Comparison of ENCODE assay signal across 14 mouse cellular contexts in genomic region chr8:94566033-94566432, GRCm38 (mm10). TPM values are rescaled to one million over a fixed set of nuclear protein-coding genes. Genes with fewer than 3 reads are reported as not detected.
DNase-seq lines count a peak whose midpoint lies in the region; ATAC-seq lines count a peak whose summit lies in the region.
"Had no signal": no experiment of that assay in that cellular context is flagged by ENCODE, and none has a peak within 500 bp of the region (broad histone marks: within the 10 kb centered on the region; RNA-seq: fewer than 3 reads in every experiment).

No protein-coding gene starts in this region.

- no peak for ATAC-seq in neural tube, embryonic 11.5 days (ENCODE audit: insufficient read depth, low FRiP score, low TSS enrichment)
- ATAC-seq in forebrain, embryonic 16.5 days, result no peak
- no peak for ATAC-seq in midbrain, embryonic 12.5 days (ENCODE audit: low FRiP score, low read depth)
- ATAC-seq in neural tube, embryonic 15.5 days (ENCODE audit: low FRiP score), result no peak
- ATAC-seq in megakaryocyte-erythroid progenitor cell, adult 5-6 weeks (replicated peaks; ENCODE audit: low FRiP score, low TSS enrichment, poor library complexity, severe bottlenecking), result no peak
- ATAC-seq: liver, embryonic 12.5 days had no signal

- no peak overlapping the region for H3K27ac ChIP-seq in neural tube, embryonic 11.5 days (ENCODE audit: low read depth, low read length)
- peak overlapping the region; percentile 82; the same call in 1 of the 2 replicates for H3K27ac ChIP-seq in forebrain, embryonic 16.5 days (ENCODE audit: low read length)
- 0 out of 2 replicates have a peak overlapping the region, but pooled peaks have one; percentile 75 for H3K27ac ChIP-seq in midbrain, embryonic 12.5 days (replicated peaks)
- H3K27ac ChIP-seq in neural tube, embryonic 15.5 days (replicated peaks), result peak overlapping the region; percentile 84
- H3K27ac ChIP-seq: embryonic facial prominence, embryonic 15.5 days; liver, embryonic 12.5 days; lung, embryonic 15.5 days had no signal

- H3K27me3 ChIP-seq in neural tube, embryonic 11.5 days (ENCODE audit: control insufficient read depth, insufficient read depth, low read length), result no peaks in the 10 kb centered on the region
- H3K27me3 ChIP-seq in forebrain, embryonic 16.5 days (replicated peaks; ENCODE audit: control insufficient read depth, insufficient read depth, low read length), result no peaks in the 10 kb centered on the region
- H3K27me3 ChIP-seq in midbrain, embryonic 12.5 days, result peaks cover 40% of the 10 kb centered on the region
- no peaks in the 10 kb centered on the region for H3K27me3 ChIP-seq in neural tube, embryonic 15.5 days (replicated peaks)
- H3K27me3 ChIP-seq: embryonic facial prominence, embryonic 15.5 days; lung, embryonic 15.5 days had no signal

- H3K4me3 ChIP-seq in neural tube, embryonic 11.5 days (ENCODE audit: low read depth, low read length), result no peak overlapping the region
- H3K4me3 ChIP-seq in forebrain, embryonic 16.5 days (replicated peaks; ENCODE audit: low read length), result no peak overlapping the region
- no peak overlapping the region for H3K4me3 ChIP-seq in midbrain, embryonic 12.5 days
- no peak overlapping the region for H3K4me3 ChIP-seq in neural tube, embryonic 15.5 days (replicated peaks)
- H3K4me3 ChIP-seq: embryonic facial prominence, embryonic 15.5 days; liver, embryonic 12.5 days; lung, embryonic 15.5 days had no signal

- 80% methylated on average over 6 of the region's 6 CpGs for WGBS in neural tube, embryonic 11.5 days
- 45% methylated on average over 6 of the region's 6 CpGs for WGBS in forebrain, embryonic 16.5 days
- WGBS in midbrain, embryonic 12.5 days, result 80% methylated on average over 6 of the region's 6 CpGs
- WGBS in neural tube, embryonic 15.5 days, result 70% methylated on average over 6 of the region's 6 CpGs

- H3K4me2 ChIP-seq in neural tube, embryonic 11.5 days (ENCODE audit: low read depth), result no peak overlapping the region
- H3K4me2 ChIP-seq in forebrain, embryonic 16.5 days (ENCODE audit: low read length), result no peak overlapping the region
- no peak overlapping the region for H3K4me2 ChIP-seq in midbrain, embryonic 12.5 days (replicated peaks)
- no peak overlapping the region for H3K4me2 ChIP-seq in neural tube, embryonic 15.5 days
- H3K4me2 ChIP-seq: embryonic facial prominence, embryonic 15.5 days; liver, embryonic 12.5 days; lung, embryonic 15.5 days had no signal

- no peaks in the 10 kb centered on the region for H3K36me3 ChIP-seq in neural tube, embryonic 11.5 days (ENCODE audit: control insufficient read depth, insufficient read depth, low read length)
- no peaks in the 10 kb centered on the region for H3K36me3 ChIP-seq in forebrain, embryonic 16.5 days (ENCODE audit: control insufficient read depth, insufficient read depth)
- H3K36me3 ChIP-seq in midbrain, embryonic 12.5 days, result no peaks in the 10 kb centered on the region
- no peaks in the 10 kb centered on the region for H3K36me3 ChIP-seq in neural tube, embryonic 15.5 days
- H3K36me3 ChIP-seq: embryonic facial prominence, embryonic 15.5 days; liver, embryonic 12.5 days had no signal

- H3K9ac ChIP-seq in neural tube, embryonic 11.5 days (ENCODE audit: low read length), result no peak overlapping the region
- H3K9ac ChIP-seq in forebrain, embryonic 16.5 days (replicated peaks; ENCODE audit: low read depth, low read length), result no peak overlapping the region
- H3K9ac ChIP-seq in midbrain, embryonic 12.5 days (replicated peaks), result no peak overlapping the region; the same call in 1 of the 2 replicates
- H3K9ac ChIP-seq in neural tube, embryonic 15.5 days (replicated peaks), result no peak overlapping the region
- H3K9ac ChIP-seq: embryonic facial prominence, embryonic 15.5 days; liver, embryonic 12.5 days; lung, embryonic 15.5 days had no signal

- peaks cover 18% of the 10 kb centered on the region for H3K4me1 ChIP-seq in neural tube, embryonic 11.5 days (ENCODE audit: control insufficient read depth, insufficient read depth, low read length)
- peaks cover 28% of the 10 kb centered on the region for H3K4me1 ChIP-seq in forebrain, embryonic 16.5 days (replicated peaks; ENCODE audit: control insufficient read depth, insufficient read depth, low read length)
- H3K4me1 ChIP-seq in midbrain, embryonic 12.5 days, result peaks cover 30% of the 10 kb centered on the region
- H3K4me1 ChIP-seq in neural tube, embryonic 15.5 days, result peaks cover 46% of the 10 kb centered on the region
- H3K4me1 ChIP-seq: embryonic facial prominence, embryonic 15.5 days; liver, embryonic 12.5 days had no signal

- H3K9me3 ChIP-seq in neural tube, embryonic 11.5 days (ENCODE audit: control insufficient read depth, low read length), result no peaks in the 10 kb centered on the region
- no peaks in the 10 kb centered on the region for H3K9me3 ChIP-seq in forebrain, embryonic 16.5 days (ENCODE audit: control insufficient read depth, low read length)
- no peaks in the 10 kb centered on the region for H3K9me3 ChIP-seq in midbrain, embryonic 12.5 days
- no peaks in the 10 kb centered on the region for H3K9me3 ChIP-seq in neural tube, embryonic 15.5 days (replicated peaks)
- H3K9me3 ChIP-seq: embryonic facial prominence, embryonic 15.5 days; liver, embryonic 12.5 days; lung, embryonic 15.5 days had no signal

- intact Hi-C loops in left cerebral cortex, postnatal 4 days (cut with DNase I), result no loop called here

- DNase-seq in neural tube, embryonic 11.5 days (ENCODE audit: low spot score), result peak; percentile 8
- DNase-seq in neural tube, embryonic 10.5 days (ENCODE audit: extremely low spot score, low spot score), result no peak
- no peak for DNase-seq in left cerebral cortex, postnatal 4 days
- no peak for DNase-seq in thymus, postnatal 4 days
- DNase-seq: cerebellum, adult 9-10 months; gastrocnemius, postnatal 10 days; thymus, postnatal 25 days had no signal

RNA-seq across cellular contexts. Expression of gene Cpne2, which starts 33.2 kb away (rescaled TPM):
- polyA plus RNA-seq in neural tube, embryonic 11.5 days (2014; fragmentation: Nextera tagmentation; extraction: Ambion mirVana), result 9.5 and 11.2 TPM in 2 replicates
- 21.1 and 29.2 TPM in 2 replicates for polyA plus RNA-seq in forebrain, embryonic 16.5 days (2015; fragmentation: Nextera tagmentation; extraction: Ambion mirVana)
- polyA plus RNA-seq in midbrain, embryonic 12.5 days (2016; fragmentation: Nextera tagmentation; extraction: Ambion mirVana), result 9.9 and 10.0 TPM in 2 replicates
- polyA plus RNA-seq in neural tube, embryonic 15.5 days (2015; fragmentation: Nextera tagmentation; extraction: Ambion mirVana), result 25.6 and 29.9 TPM in 2 replicates
- total RNA-seq in megakaryocyte-erythroid progenitor cell, adult 5-6 weeks (2014; fragmentation: Nextera tagmentation), result 111 and 116 TPM in 2 replicates
- total RNA-seq in megakaryocyte-erythroid progenitor cell, adult 5-6 weeks (2017), result 78.7 and 81.7 TPM in 2 replicates
- total RNA-seq in left cerebral cortex, postnatal 4 days (2021), result 10 to 100 TPM; 56.9 to 67.4 TPM

RNA-seq across cellular contexts. Expression of gene Rspry1, which starts 35.7 kb away (rescaled TPM):
- polyA plus RNA-seq in neural tube, embryonic 11.5 days (2014; fragmentation: Nextera tagmentation; extraction: Ambion mirVana), result 46.3 and 49.8 TPM in 2 replicates
- polyA plus RNA-seq in forebrain, embryonic 16.5 days (2015; fragmentation: Nextera tagmentation; extraction: Ambion mirVana), result 50.8 and 54.5 TPM in 2 replicates
- polyA plus RNA-seq in midbrain, embryonic 12.5 days (2016; fragmentation: Nextera tagmentation; extraction: Ambion mirVana), result 55.0 and 57.7 TPM in 2 replicates
- 50.0 and 50.2 TPM in 2 replicates for polyA plus RNA-seq in neural tube, embryonic 15.5 days (2015; fragmentation: Nextera tagmentation; extraction: Ambion mirVana)
- 32.6 and 43.4 TPM in 2 replicates for total RNA-seq in megakaryocyte-erythroid progenitor cell, adult 5-6 weeks (2014; fragmentation: Nextera tagmentation)
- 43.9 and 51.2 TPM in 2 replicates for total RNA-seq in megakaryocyte-erythroid progenitor cell, adult 5-6 weeks (2017)
- total RNA-seq in left cerebral cortex, postnatal 4 days (2021), result 10 to 100 TPM; 42.9 to 47.7 TPM

RNA-seq across cellular contexts. Expression of gene Fam192a, which starts 35.8 kb away (rescaled TPM):
- 95.9 and 101 TPM in 2 replicates for polyA plus RNA-seq in neural tube, embryonic 11.5 days (2014; fragmentation: Nextera tagmentation; extraction: Ambion mirVana)
- 105 and 115 TPM in 2 replicates for polyA plus RNA-seq in forebrain, embryonic 16.5 days (2015; fragmentation: Nextera tagmentation; extraction: Ambion mirVana)
- polyA plus RNA-seq in midbrain, embryonic 12.5 days (2016; fragmentation: Nextera tagmentation; extraction: Ambion mirVana), result 97.4 and 105 TPM in 2 replicates
- polyA plus RNA-seq in neural tube, embryonic 15.5 days (2015; fragmentation: Nextera tagmentation; extraction: Ambion mirVana), result 66.6 and 70.5 TPM in 2 replicates
- 52.0 and 60.3 TPM in 2 replicates for total RNA-seq in megakaryocyte-erythroid progenitor cell, adult 5-6 weeks (2014; fragmentation: Nextera tagmentation)
- total RNA-seq in megakaryocyte-erythroid progenitor cell, adult 5-6 weeks (2017), result 89.9 and 154 TPM in 2 replicates
- total RNA-seq in left cerebral cortex, postnatal 4 days (2021), result 10 to 100 TPM; 39.0 to 54.3 TPM
